Mouse (Mus musculus): ENCODE results near the gene Srsf6.

The Srsf6 gene

DNA sequence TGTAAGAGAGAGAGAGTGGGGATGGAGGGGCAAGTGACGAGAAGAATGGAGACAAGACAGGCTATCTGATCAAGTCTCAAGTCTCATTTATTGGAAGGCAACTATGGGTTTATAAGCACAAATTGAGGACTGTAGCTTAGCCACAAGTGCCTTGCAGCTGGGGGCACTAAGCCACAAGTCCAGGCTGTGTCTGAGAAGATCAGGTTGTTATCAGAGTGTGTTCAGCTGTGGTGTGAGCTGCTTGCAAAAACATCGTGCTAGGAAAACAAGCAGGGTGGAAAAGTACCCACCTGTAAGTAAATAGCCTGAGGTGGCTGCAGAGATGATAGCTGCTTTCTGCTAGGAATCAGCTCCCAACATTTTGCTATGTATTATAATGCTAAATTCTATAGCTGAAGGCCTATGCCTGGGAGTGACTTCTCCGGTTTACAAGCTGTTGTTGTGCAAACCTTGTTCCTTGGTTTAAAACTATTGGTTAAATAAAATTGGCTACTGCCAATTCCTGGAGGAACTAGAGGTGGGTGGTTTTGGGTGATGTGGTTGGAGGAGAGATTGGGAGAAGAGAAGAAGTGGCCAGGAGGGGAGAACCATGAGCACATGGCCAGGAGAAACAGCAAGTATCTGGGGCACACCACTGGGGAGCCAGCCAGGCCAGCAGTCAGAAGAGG is 3.3 kb upstream of the Srsf6 start:
- Histone ChIP-seq H3K9me3 (ENCODE audit: low read length) (no peaks in the 10 kb centered on the region), H3K4me1 (replicated peaks; ENCODE audit: low read depth, low read length) (peaks cover 56% of the 10 kb centered on the region), H3K36me3 (ENCODE audit: insufficient read depth, low read length) (peaks cover 6% of the 10 kb centered on the region), H3K27me3 (ENCODE audit: insufficient read depth, low read length) (no peaks in the 10 kb centered on the region), H3K4me3 (replicated peaks; ENCODE audit: low read length) (peak overlapping the region; percentile 61)
- no peak for TF ChIP-seq POU5F1 (IDR thresholded peaks at IDR 0.05; ENCODE audit: borderline replicate concordance, low read length)
- no peak for TF ChIP-seq NANOG (IDR thresholded peaks at IDR 0.05; ENCODE audit: borderline replicate concordance, low read length)
- no peak for TF ChIP-seq CTCF (conservative IDR thresholded peaks at IDR 0.05; ENCODE audit: low read length)

DNA sequence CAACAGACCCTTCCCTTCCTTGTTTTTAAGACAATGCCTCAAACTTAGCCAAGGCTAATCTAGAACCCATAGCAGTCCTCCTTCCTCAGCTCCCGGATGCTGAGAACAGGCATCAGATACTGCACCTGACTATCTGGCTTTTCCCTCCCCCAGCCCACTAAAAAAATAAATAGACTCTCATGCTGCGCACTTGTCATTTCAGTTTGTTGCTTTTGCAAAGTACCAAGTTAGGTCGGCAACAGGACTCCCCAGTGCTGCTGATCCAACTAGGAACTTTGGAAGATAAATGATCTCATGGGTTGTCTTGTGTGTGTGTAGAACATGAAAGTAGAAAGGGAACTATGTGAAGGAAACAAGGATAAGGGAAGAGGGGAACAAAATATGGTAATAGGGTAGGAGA is 1.6 kb upstream of the Srsf6 start:
- Histone ChIP-seq H3K9me3 (ENCODE audit: low read length) (no peaks in the 10 kb centered on the region), H3K27me3 (ENCODE audit: insufficient read depth, low read length) (no peaks in the 10 kb centered on the region), H3K36me3 (ENCODE audit: insufficient read depth, low read length) (peaks cover 22% of the 10 kb centered on the region), H3K4me1 (replicated peaks; ENCODE audit: low read depth, low read length) (peaks cover 60% of the 10 kb centered on the region), H3K4me3 (replicated peaks; ENCODE audit: low read length) (0 out of 2 replicates have a peak overlapping the region, but pooled peaks have one; percentile 61)
- TF ChIP-seq CTCF (conservative IDR thresholded peaks at IDR 0.05; ENCODE audit: low read length) (no peak), NANOG (IDR thresholded peaks at IDR 0.05; ENCODE audit: borderline replicate concordance, low read length) (no peak)

DNA sequence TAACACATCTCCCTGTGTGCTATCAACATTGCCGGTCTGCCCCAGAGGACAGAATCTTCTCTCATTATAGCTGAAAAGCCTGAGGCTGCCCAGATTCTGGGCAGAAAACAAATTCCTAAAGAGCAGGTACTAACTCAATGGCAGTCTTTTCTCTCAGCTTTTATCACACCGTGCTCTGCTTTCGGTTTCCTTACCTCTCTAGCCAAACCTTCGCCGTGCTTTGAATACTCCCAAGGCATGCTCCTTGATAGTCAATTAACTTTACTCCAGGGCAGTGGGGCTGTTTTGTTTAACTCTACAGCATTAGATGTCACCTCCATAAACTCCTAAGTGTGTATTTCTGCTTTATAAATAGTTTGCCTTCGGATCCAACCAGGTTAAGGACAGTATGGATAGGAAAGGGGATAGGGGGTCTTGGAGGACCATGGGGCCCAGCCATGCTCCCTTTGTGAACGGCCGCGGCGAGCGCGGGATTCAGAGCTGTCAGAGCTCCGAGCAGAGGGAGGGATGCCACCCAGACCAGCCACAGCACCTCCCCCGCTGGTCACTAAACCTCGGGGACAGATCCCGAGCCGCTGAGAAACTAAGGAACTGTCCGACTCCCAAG is 709 bp upstream of the Srsf6 start:
- Histone ChIP-seq H3K36me3 (ENCODE audit: insufficient read depth, low read length) (peaks cover 32% of the 10 kb centered on the region), H3K9me3 (ENCODE audit: low read length) (no peaks in the 10 kb centered on the region), H3K27me3 (ENCODE audit: insufficient read depth, low read length) (no peaks in the 10 kb centered on the region), H3K4me1 (replicated peaks; ENCODE audit: low read depth, low read length) (peaks cover 67% of the 10 kb centered on the region), H3K4me3 (replicated peaks; ENCODE audit: low read length) (peak overlapping the region; percentile 95)
- TF ChIP-seq NANOG (IDR thresholded peaks at IDR 0.05; ENCODE audit: borderline replicate concordance, low read length): no peak
- TF ChIP-seq CTCF (conservative IDR thresholded peaks at IDR 0.05; ENCODE audit: low read length): no peak
- TF ChIP-seq POU5F1 (IDR thresholded peaks at IDR 0.05; ENCODE audit: borderline replicate concordance, low read length): no peak

DNA sequence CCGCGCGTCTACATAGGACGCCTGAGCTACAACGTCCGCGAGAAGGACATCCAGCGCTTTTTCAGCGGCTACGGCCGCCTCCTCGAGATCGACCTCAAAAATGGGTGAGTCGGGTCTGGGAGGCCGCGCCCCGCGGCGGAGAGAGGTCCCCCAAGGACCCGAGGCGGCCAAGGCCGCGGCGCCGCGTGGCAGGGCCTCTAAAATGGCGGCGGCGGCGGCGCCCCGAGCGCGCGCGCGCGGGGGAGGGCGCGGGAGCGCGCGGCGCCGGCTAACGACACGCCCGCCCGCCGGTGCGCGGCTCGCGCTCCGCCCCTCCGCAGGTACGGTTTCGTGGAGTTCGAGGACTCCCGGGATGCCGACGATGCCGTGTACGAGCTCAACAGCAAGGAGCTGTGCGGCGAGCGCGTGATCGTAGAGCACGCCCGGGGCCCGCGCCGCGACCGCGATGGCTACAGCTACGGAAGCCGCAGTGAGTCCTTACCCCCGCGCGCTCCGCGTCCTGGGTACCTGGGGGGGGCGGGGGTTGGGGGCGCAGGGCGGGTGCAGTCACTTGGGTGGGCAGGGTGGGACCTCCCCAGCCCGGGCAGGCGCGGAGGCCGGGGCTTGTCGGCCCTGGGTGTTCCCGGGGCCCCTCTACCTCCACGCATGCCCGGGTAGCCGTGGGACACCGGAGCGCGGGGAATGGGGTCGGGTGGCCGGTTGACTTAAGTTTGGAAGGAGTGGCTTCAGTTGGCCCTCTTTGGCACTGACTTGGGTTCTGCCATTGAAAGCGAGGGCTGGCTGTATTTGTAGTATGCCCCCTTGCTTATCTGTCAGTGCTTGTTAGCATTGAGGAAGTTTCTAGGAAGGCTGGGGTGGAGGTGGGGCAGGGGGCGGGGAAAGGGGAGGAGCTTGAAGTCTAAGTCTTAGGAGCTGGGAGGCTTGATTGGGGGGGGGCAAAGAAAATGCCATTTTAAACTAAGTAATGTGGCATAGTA is 634 bp downstream of the Srsf6 start:
- TF ChIP-seq NANOG (IDR thresholded peaks at IDR 0.05; ENCODE audit: borderline replicate concordance, low read length): no peak
- no peak for TF ChIP-seq POU5F1 (IDR thresholded peaks at IDR 0.05; ENCODE audit: borderline replicate concordance, low read length)
- TF ChIP-seq CTCF (conservative IDR thresholded peaks at IDR 0.05; ENCODE audit: low read length): no peak
- Histone ChIP-seq H3K9me3 (ENCODE audit: low read length) (no peaks in the 10 kb centered on the region), H3K4me3 (replicated peaks; ENCODE audit: low read length) (peak overlapping the region; percentile 95), H3K4me1 (replicated peaks; ENCODE audit: low read depth, low read length) (peaks cover 72% of the 10 kb centered on the region), H3K27me3 (ENCODE audit: insufficient read depth, low read length) (no peaks in the 10 kb centered on the region), H3K36me3 (ENCODE audit: insufficient read depth, low read length) (peaks cover 45% of the 10 kb centered on the region)

DNA sequence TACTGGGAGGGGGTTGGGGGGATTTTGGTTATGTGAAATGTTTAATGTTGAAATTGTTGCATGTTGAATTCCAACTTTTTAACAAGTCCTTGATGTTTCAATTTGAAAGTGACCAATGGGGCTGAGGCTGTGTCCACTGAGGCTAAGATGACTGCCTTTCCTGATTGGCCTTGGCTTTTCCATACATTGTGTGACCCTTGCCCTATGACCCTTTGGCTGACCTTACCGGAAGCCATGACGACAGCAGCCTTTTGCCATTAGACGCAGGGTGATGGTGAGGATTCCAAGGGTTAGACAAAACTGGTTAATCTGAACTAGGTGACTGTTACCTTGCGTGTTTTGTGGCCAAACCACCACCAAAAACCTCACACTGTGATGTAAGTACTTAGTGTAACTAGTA is 1.4 kb downstream of the Srsf6 start:
- peak overlapping the region; percentile 95 for H3K4me3 ChIP-seq (replicated peaks; ENCODE audit: low read length)
- H3K9me3 ChIP-seq (ENCODE audit: low read length): no peaks in the 10 kb centered on the region
- no peak for TF ChIP-seq POU5F1 (IDR thresholded peaks at IDR 0.05; ENCODE audit: borderline replicate concordance, low read length)
- TF ChIP-seq NANOG (IDR thresholded peaks at IDR 0.05; ENCODE audit: borderline replicate concordance, low read length): no peak
- no peak for TF ChIP-seq CTCF (conservative IDR thresholded peaks at IDR 0.05; ENCODE audit: low read length)
- H3K4me1 ChIP-seq (replicated peaks; ENCODE audit: low read depth, low read length): peaks cover 68% of the 10 kb centered on the region
- H3K36me3 ChIP-seq (ENCODE audit: insufficient read depth, low read length): peaks cover 52% of the 10 kb centered on the region
- no peaks in the 10 kb centered on the region for H3K27me3 ChIP-seq (ENCODE audit: insufficient read depth, low read length)

DNA sequence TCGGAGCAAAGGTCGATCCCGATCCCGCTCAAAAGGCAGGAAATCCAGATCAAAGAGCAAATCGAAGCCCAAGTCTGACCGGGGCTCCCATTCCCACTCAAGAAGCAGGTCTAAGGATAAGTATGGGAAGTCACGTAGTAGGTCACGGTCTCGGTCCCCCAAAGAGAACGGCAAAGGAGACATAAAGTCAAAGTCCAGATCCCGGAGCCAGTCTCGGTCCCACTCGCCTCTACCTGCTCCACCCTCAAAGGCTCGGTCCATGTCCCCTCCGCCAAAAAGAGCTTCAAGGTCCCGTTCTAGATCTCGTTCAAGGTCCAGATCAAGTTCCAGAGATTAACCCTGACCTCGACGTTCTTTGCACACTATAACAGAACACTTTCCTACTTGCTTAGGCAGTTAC is 3.1 kb downstream of the Srsf6 start:
- Histone ChIP-seq H3K36me3 (ENCODE audit: insufficient read depth, low read length) (peaks cover 70% of the 10 kb centered on the region), H3K9me3 (ENCODE audit: low read length) (no peaks in the 10 kb centered on the region), H3K4me3 (replicated peaks; ENCODE audit: low read length) (peak overlapping the region; percentile 35; the same call in 1 of the 2 replicates), H3K4me1 (replicated peaks; ENCODE audit: low read depth, low read length) (peaks cover 52% of the 10 kb centered on the region), H3K27me3 (ENCODE audit: insufficient read depth, low read length) (no peaks in the 10 kb centered on the region)
- no peak for TF ChIP-seq POU5F1 (IDR thresholded peaks at IDR 0.05; ENCODE audit: borderline replicate concordance, low read length)
- TF ChIP-seq CTCF (conservative IDR thresholded peaks at IDR 0.05; ENCODE audit: low read length): no peak
- no peak for TF ChIP-seq NANOG (IDR thresholded peaks at IDR 0.05; ENCODE audit: borderline replicate concordance, low read length)

DNA sequence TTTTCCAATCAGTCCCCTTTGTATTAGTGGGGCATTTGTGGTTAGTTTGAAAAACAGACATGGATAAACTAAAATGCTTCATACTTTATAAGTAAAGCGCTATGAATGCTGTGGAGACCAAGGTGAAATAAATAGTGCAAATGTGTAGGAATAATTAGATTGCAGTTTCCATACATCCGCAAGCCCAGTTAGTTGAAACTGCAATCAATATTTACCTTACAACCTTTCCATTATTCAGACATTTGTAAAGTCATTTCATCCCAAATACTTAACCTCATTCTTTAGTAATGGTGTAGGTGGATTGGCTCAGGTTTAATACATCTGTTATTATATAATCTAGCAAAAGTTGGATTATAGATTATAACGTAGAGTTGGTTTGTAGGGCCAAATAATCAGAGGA is 4.4 kb downstream of the Srsf6 start:
- H3K4me1 ChIP-seq (replicated peaks; ENCODE audit: low read depth, low read length): peaks cover 39% of the 10 kb centered on the region
- no peaks in the 10 kb centered on the region for H3K9me3 ChIP-seq (ENCODE audit: low read length)
- H3K4me3 ChIP-seq (replicated peaks; ENCODE audit: low read length): no peak overlapping the region
- TF ChIP-seq CTCF (conservative IDR thresholded peaks at IDR 0.05; ENCODE audit: low read length) (no peak), POU5F1 (IDR thresholded peaks at IDR 0.05; ENCODE audit: borderline replicate concordance, low read length) (no peak), NANOG (IDR thresholded peaks at IDR 0.05; ENCODE audit: borderline replicate concordance, low read length) (no peak)
- H3K27me3 ChIP-seq (ENCODE audit: insufficient read depth, low read length): no peaks in the 10 kb centered on the region
- peaks cover 82% of the 10 kb centered on the region for H3K36me3 ChIP-seq (ENCODE audit: insufficient read depth, low read length)

DNA sequence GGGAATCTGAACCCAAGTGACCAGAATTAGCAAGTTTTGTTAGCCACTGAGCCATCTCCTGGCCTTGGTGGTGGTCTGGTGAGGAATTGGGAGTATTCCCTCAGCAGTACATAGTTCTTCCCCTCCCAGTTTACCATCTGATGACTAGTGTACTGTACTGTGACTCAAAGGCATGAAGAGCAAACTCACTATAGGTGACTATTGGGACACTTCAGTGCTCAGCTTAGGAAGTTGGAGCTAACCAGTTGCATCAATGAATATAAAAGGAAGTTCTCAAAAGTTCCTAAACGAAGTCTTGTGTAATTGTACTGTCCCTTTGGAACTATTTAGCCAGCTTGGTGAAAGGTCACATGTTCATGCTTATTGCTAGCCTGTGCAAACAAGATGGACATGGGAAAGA is 8.2 kb downstream of the Srsf6 start:
- Histone ChIP-seq H3K9me3 (ENCODE audit: low read length) (no peaks in the 10 kb centered on the region), H3K4me1 (replicated peaks; ENCODE audit: low read depth, low read length) (peaks cover 37% of the 10 kb centered on the region), H3K27me3 (ENCODE audit: insufficient read depth, low read length) (peaks cover 25% of the 10 kb centered on the region), H3K4me3 (replicated peaks; ENCODE audit: low read length) (no peak overlapping the region), H3K36me3 (ENCODE audit: insufficient read depth, low read length) (peaks cover 66% of the 10 kb centered on the region)
- TF ChIP-seq POU5F1 (IDR thresholded peaks at IDR 0.05; ENCODE audit: borderline replicate concordance, low read length) (no peak), NANOG (IDR thresholded peaks at IDR 0.05; ENCODE audit: borderline replicate concordance, low read length) (no peak), CTCF (conservative IDR thresholded peaks at IDR 0.05; ENCODE audit: low read length) (no peak)
